Mouse (Mus musculus): ENCODE measurements around the gene Psmd14.

DNA sequence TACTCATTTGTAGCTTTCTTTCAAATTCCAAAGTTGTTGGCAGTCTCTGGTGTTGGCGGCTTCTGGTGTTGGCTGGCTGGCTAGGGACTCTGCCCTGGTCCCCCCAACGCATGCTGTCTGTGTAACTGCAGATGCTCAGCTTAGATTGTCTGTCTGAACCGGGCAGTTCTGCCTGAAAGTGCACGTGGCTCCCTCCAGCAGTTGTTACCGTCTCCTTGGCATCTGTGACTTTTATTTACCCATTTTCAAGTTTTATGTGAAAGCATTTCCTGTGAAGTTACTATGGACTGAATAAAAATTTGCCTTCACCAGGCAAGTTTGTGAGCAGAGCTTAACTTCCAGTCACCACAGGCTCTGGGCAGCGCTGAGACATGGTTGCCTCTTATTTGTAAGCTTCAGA lies 97.3 kb downstream of the Psmd14 start:
- TF ChIP-seq CTCF (IDR thresholded peaks at IDR 0.05; ENCODE audit: control insufficient read depth, insufficient read depth, insufficient read length), result no peak
- TF ChIP-seq MAX (IDR thresholded peaks at IDR 0.05), result no peak
- no peak for TF ChIP-seq USF1 (IDR thresholded peaks at IDR 0.05; ENCODE audit: low read depth)
- TF ChIP-seq FOSL1 (IDR thresholded peaks at IDR 0.05; ENCODE audit: insufficient read depth, low read length, poor library complexity, severe bottlenecking), result no peak
